Mouse (Mus musculus) hindlimb bud, embryonic 11.5 days (tissue): ENCODE measurements around the gene B4galt3.
"Not testable (repeated sequence)": the region's sequence is repeated elsewhere in the genome, so short reads cannot be mapped to it uniquely, and the experiment has no call there.

Source experiments
- DNase-seq: peaks from one replicate; pipeline ENCODE4 v3.0.0-alpha.2; 2012; ENCODE audit warnings: low read depth, low spot score; ENCODE audit errors: extremely low spot score

The B4galt3 gene

DNA sequence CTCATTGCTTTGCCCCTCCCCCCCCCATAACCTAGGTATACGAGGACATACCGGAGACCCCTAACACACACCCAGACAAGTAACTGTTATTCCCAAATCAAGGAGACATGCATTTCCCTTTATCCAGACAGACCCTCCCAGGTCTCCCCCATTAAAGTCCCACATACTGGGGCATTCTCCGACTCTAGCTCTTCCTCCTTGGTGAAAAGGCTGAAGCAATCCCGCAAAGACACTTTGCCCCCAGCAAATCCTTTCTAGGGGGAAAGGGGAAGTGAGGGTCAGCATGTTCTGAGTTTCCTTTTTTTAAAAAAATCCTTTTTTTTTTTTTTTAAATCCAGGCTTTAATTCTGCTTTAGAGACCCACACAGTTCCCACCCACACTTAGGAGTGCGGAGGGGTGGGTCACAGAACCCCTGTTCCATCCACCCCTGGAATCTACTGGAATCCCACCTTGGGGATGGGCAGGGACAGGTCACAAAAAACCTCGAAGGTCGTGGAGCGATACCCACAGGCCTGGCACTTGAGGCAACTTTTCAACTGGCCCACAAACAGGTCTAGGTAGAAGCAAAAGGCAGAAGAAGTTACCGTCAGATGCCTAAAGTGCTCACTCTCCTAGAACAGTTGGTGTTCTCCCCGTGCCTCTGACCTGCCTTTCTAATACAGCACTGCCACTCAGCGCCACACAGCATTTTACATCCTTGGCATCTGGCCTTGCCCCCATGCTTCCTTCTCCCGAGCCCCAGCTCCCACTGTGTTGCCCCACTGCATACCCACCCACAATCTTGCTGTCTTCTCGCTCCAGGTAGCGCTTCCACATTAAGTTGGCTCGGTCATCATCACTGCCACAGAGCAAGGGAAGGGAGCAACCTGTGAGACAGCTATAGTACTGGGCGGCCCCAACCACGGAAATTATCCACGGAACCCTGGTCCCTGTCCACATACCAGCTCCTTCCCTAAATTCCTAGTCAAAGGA lies 13.3 kb downstream of the B4galt3 start:
- no peak for DNase-seq

DNA sequence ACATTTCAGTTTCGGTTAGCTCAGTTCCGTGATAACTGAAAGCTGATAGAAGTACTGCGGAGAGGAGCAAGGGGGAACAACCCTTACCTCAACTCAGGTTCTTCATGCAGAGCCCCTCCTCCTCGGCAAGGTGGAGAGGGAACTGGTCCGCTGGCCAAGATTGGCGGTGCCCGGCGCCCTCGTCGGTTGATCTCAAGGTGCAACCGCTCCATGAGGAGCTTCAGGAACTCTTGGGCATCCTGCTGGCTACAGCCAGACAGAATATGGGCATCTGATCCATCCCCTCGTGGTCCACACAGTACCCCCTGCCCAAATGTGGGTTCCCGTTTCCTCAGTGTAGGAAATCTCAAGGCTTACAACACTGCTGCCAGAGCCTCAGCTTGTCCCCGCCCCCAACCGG lies 14.4 kb downstream of the B4galt3 start:
- no peak for DNase-seq

DNA sequence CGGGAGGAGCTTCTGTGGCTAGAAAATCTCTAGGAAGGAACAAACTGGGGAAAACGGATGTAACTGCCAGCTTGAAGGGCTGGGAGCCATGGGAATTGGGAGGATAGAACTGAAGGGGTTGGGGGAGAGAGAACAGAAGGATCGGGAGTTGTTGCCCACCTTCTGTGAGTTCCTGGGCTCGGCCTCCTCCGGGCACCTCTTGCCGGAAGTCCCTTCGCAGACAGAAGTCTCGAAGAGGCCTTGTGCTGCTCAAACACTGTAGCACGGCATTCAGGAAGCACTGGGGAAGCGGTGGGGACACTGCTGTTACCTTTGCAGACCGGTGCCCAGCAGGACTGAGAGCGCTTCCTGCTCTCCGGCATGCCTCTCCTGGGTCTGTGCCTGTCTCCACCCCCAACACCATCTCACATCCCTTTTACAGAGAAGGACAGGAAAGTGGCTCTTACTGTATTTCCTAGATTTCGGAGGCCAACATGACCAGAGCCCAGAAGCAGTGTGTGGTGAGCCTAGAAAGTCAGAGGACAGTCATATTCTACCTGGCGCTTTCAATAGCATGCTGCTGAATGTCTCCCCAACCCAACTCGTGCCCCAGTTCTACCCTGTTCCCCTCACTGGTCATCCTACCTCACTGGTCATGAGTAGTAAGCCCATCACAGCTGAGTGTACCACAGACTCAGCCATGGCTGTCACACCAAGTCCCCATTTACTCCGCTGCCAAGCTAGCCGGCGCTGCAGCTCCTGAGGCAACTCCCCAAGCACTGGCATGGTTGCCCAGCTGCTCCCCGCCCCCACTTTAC lies 15.2 kb downstream of the B4galt3 start:
- no peak for DNase-seq

DNA sequence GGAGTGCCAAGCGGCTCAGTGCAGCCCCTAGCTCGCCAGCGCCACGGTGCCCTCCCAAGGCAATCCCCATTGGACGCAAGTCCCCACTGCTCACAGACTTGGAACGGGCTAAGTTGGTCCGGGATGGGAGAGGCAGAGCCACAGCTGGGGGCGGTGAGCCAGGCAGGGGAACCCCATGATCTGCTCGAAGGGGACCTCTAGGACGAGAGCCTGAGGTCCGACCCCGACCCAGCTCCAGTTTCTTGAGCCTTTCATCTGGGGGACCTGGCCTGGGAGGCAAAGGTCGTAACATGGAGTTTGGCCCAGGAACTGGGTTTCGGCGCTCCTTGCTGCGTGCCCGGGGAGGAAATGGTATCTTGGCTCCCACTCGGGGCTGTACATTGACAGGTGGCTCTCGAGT lies 16.4 kb downstream of the B4galt3 start:
- no peak for DNase-seq

DNA sequence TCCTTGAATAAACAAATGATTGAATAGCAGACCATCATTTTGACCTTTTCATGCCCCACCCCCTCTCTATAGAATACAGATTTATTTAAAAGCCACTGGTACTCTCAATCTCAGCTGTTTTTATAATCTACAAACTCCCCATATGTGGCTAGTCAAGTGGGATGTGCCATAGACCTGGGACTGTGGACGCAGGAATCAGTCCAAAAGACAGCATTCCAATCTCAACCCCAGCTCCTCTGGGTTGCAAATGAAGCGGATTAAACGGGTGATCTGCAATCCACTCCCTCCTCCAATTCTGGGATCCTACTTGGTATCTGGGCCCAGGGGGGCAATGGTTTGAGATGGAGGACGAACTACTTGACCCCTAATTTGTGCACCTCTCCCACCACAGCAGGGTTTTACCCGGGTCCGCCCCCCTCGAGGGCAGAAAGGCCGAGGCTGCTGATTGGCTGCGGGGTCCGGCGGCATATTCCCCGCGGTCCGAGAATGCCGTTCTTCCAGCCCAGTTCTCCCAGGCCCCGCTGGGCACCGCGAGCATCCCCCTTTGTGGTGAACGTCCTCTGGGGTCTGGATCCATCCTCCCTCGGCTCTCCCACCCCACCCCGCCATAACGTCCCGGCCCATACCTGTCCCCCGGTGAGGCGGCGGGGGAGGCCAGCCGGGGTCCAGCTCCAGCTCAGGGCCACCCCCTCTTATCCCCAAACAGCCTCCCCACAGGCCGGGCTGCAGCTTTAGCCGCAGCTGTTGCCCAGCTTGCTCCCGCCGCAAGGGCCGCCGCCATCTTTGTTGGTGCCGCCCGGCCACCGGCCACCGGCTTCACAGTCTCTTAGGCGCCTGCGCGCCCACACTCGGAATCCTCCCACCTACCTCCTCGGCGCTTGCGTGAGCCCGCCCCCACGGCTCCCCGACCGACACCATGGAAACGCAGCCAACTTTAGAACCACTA lies 17.3 kb downstream of the B4galt3 start, which contains the start of gene Usp21:
Gene Usp21 (minus strand): TSS at position 856 of the 946 bp plus-strand sequence.
- peak; percentile 81 for DNase-seq

DNA sequence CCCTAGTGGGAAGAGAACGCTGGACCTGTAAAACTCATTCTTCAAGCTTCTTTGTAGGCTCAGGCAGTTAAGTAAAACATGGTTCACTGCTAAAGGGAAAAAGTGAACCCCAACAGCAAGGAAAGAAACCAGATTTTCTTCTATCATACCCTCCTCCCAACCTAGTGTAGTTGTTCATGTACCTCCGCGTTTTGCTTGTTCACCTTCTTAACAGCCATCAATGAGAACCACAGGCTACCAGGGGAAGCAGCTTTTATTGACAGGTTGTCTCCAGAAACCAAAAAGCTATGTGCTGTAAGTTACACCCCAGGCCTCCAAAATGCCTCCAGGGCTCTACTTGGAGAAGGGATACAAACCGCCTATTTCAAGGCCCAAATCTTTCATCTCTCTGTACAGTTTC lies 18.2 kb downstream of the B4galt3 start:
- no peak for DNase-seq

DNA sequence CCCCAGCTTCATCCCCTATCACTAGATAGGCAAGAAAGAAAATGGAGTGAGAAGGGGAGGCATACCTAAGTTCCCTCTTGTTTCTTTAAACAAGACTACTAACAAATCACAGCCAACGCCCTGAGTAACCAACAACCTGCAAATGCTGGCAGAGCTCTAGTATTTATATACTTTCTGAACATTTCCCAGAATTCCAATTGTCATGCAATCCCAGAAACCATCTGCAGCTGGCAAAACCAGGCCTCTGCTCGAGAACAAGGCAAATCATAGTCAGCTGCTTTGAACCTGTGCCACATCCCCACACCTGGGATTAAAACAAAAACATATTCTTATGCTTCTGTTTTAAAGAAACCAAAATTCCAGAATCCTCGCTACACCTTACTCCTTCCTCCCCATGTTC lies 23.2 kb downstream of the B4galt3 start:
- no peak for DNase-seq

DNA sequence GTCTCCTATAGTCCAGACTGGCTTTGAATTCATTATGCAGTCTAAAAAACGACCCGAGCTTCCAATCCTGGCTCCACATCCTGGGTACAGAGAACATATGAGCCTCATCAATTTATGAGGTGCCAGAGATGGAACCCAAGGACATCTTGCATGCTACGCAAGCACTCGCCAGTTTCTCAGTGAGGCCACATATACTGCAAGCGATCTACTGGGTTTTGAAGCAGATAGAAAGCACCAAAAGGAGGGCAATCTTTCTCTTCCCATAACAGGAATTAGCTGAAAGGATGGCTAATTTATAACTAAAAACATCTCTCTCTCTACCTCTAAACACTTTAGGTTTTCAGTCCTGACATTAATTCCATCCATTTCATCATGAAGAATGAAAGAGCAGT lies 23.8 kb downstream of the B4galt3 start:
- no peak for DNase-seq

DNA sequence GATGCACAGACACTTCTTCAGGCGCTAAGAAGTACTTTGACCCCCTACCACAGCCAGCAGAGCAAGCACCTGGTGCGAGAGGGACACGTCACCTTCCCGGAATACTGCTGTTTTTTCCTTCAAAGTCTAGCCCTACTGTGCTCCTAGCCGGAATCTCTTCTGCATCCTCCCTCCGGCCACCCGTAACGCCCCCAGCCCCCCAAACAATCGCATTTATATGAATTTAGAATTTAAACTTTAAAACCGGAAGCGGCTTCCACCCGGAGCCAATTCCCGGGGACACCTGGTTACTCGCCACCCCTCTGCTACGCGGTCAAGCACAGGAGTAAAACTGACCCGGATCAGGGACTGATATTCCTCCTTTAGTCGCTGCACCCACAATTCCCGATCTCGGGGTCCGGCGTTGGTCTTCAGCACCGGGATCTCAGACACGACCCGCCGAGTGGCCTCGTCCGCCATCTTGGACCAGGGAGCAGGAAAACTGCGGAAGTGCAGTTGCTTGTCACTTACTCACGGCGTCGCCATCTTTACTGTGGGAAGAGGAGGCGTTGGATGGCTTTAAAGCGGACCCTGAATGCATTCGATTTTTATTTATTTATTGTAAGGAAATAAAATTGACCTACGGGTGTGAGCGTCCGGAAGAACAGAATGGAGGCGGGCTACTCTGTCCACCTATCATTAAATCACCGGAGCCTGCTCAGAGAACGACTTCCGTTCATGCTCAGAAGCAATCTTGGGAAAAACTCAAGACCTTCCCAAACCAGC lies 24.4 kb downstream of the B4galt3 start, which contains the start of gene Ufc1:
Gene Ufc1 (minus strand): TSS at position 727 of the 765 bp plus-strand sequence.
- peak; percentile 60 for DNase-seq

DNA sequence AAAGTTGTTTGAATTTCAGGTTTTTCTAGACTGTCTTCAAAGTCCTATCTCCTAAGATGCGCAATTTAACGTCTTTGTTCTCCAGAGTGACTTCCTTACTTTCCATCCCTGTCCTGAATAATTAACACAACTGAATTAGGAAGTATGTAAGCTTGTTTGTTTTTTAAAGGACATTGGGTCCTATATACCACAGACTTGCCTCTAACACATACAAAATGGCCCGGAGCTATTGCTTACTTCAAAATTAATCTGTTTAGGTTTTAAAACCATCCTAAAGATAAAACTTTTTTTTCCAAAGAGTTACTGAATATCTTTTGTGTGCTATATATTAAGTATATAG lies 24.9 kb downstream of the B4galt3 start:
- no peak for DNase-seq

DNA sequence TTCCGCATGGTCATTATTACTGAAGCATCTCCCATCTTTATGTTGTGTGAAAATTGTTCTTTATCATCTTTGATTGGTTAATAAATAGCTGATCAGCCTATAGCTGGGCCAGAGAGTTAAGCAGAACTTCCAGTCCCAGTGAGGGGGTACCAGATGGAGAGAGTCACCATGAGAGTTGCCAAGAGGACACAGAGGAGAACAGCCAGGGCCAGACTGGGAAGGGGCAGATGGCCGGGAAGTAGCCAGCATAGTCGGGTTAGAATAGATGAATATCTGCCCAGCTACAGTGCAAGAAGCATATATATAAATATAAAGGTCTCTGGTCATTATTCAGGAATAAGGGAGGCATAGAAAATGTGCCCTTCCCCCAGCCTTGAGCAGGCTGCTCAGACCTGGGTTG lies 28.1 kb downstream of the B4galt3 start:
- no peak for DNase-seq

DNA sequence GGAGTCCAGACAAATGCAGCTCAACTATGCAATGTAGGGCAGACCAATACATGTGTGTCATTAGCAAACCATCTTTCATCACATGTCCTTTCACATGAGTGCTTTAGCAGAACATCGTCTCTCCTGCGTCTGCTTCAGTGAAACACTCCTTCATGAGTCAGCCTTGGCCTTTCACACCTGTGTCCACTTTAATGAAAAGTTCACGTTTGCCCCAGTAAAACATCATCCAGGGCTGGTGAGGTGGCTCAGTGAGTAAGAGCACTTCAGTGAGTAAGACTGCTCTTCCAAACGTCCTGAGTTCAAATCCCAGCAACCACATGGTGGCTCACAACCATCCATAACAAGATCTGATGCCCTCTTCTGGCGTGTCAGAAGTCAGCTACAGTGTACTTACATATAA lies 36.0 kb downstream of the B4galt3 start:
- DNase-seq = not testable (repeated sequence)

DNA sequence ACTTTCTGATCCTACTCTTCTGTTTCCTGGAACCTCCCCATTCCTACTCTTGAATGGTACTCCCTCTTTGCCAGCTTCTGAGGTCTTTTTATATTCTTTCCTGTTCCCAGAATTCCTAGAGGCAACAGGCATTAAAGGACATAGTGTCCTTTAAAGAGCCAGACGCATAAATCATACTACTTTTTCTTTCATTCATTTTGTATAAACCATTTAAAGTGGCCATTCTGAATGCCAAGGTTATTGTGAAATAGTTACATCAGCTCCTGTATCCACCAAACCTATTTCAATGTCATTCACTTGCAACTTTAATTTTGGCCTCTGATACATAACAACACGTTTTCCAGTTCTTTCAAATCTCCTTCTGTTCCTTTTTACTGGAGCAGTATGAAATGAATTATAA lies 39.2 kb downstream of the B4galt3 start:
- DNase-seq = no peak

DNA sequence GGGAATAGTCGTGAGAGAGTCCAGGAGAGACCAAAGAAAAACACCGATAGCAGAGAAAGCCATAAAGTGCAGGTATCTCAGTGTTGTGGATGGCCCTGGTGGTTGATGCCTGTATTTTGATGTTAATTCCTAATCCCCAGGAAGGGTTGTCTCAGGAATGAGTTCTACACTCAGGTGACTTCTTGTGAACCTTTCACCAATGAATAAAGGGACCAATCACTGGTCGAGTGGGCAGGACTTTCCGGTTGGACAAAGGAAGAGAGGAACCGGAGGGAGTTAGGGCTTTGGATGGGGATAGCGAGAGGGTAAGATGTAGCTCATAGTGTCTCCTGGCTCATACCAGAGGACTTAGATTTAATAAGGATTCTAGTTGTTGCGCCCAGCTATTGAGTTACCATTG lies 49.6 kb downstream of the B4galt3 start:
- DNase-seq = no peak

DNA sequence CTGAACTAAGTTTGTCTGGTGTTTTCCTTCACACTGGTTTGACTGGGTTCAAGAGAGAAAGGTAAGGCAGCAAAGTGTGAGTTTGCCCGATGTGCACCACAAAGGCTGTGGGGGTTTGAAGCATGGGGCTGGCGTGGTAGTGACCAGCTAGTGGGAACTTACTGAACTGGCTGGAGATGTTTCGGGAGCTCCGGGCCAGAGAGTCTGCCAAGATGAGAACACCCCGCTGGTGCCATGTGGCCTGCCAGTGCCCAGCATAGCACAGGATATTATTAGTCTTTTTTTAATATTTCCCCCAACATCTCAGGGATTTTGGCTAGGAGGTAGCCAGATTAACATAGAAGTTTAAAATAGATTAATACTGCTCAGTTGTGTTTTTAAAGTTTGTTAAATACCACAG lies 50.0 kb downstream of the B4galt3 start:
- DNase-seq = no peak

DNA sequence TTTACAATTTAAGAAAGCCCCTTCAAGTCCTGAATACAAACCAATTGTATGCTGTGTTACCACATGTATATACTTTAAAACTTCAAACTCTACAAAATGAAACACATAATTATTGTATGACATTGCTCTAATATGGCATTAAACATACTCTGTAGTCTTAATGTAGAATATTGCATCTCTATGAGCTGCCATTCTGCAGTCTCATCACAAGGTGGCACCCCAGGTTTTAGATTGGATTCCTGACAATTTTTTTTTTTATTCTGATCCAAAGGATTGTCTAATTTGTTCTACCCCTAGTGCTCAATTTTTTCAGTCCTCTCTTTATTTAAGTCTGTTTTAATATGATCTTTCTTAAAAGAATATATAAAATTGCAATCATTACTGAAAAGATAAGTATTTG lies 51.3 kb downstream of the B4galt3 start:
- no peak for DNase-seq

DNA sequence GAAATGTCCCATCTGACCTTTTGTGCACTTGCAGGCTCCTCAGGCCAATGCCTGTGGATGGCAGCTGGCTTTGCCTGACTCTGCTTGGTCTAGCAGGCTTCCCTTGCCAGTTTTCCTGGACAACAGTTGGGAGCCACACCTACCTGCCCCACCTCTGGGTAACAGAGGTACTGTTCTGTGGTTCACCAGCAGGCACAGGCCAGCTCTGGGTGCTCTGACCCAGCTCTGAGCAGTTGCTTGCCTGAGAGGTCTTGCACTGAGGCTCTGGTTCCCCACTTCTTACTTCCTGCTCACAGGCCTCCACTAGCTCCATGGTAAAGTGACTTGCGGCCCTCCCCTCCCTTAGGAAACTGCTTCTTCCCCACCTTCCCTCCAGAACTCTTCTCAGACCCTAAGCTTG lies 51.9 kb downstream of the B4galt3 start:
- DNase-seq = no peak

DNA sequence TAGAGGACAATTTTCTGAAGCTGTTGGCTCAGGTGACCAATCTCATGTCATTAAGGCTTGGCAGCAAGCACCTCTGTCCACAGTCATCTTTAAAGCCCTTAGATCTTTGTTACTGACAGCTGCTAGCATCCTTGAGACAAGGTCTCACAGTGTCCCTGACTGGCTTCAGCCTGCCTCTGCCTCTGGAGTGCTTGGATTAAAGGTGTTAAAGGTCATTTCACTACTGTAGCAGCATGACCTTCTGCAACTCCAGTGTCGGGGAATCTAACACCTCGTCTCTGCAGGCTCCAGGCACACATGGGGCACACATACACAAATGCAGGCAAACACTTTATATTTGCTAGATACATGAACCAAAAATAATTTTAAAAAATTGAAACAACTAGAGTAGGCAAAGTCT lies 55.4 kb downstream of the B4galt3 start:
- DNase-seq = no peak
